Mouse (Mus musculus): Measurements from ENCODE around the gene Gm572. TPM values are rescaled to one million over a fixed set of nuclear protein-coding genes. Genes with fewer than 3 reads are reported as not detected.
A peak's percentile ranks its signal among the peaks of the same experiment; 100 is the strongest.

Gm572 gene
- polyA plus RNA-seq, 1 experiment, result not detected

GRCm38 (mm10) chr4:148704756-148705155 is 61.6 kb downstream of the Gm572 start:
- H3K4me3 ChIP-seq (replicated peaks; ENCODE audit: control insufficient read depth, low read depth, low read length), result no peak overlapping the region
- no peak overlapping the region for H3K27ac ChIP-seq (ENCODE audit: control insufficient read depth, insufficient read depth, low read depth, low read length, poor library complexity)
- WGBS, result 43% methylated on average over 3 of the region's 3 CpGs
- TF ChIP-seq POLR2A (IDR thresholded peaks at IDR 0.05; ENCODE audit: borderline replicate concordance, control insufficient read depth, low read depth, low read length) (no peak), CTCF (IDR thresholded peaks at IDR 0.05; ENCODE audit: control insufficient read depth, insufficient read depth, low read length) (peak; percentile 75)
- H3K4me1 ChIP-seq (ENCODE audit: control insufficient read depth, insufficient read depth, low read length), result no peaks in the 10 kb centered on the region

GRCm38 (mm10) chr4:148708836-148709235 is 65.7 kb downstream of the Gm572 start:
- no peak overlapping the region for H3K27ac ChIP-seq (ENCODE audit: control insufficient read depth, insufficient read depth, low read depth, low read length, poor library complexity)
- TF ChIP-seq POLR2A (IDR thresholded peaks at IDR 0.05; ENCODE audit: borderline replicate concordance, control insufficient read depth, low read depth, low read length) (no peak), CTCF (IDR thresholded peaks at IDR 0.05; ENCODE audit: control insufficient read depth, insufficient read depth, low read length) (no peak)
- no peak overlapping the region for H3K4me3 ChIP-seq (replicated peaks; ENCODE audit: control insufficient read depth, low read depth, low read length)
- no peaks in the 10 kb centered on the region for H3K4me1 ChIP-seq (ENCODE audit: control insufficient read depth, insufficient read depth, low read length)
- WGBS, result 54% methylated on average over 11 of the region's 11 CpGs

GRCm38 (mm10) chr4:148710446-148710845 is 67.3 kb downstream of the Gm572 start:
- WGBS, result 72% methylated on average over 2 of the region's 2 CpGs
- TF ChIP-seq CTCF (IDR thresholded peaks at IDR 0.05; ENCODE audit: control insufficient read depth, insufficient read depth, low read length) (no peak), POLR2A (IDR thresholded peaks at IDR 0.05; ENCODE audit: borderline replicate concordance, control insufficient read depth, low read depth, low read length) (no peak)
- H3K4me1 ChIP-seq (ENCODE audit: control insufficient read depth, insufficient read depth, low read length), result no peaks in the 10 kb centered on the region
- H3K4me3 ChIP-seq (replicated peaks; ENCODE audit: control insufficient read depth, low read depth, low read length), result no peak overlapping the region
- no peak overlapping the region for H3K27ac ChIP-seq (ENCODE audit: control insufficient read depth, insufficient read depth, low read depth, low read length, poor library complexity)

GRCm38 (mm10) chr4:148711323-148711722 is 68.2 kb downstream of the Gm572 start:
- H3K4me3 ChIP-seq (replicated peaks; ENCODE audit: control insufficient read depth, low read depth, low read length), result no peak overlapping the region
- no peak for TF ChIP-seq CTCF (IDR thresholded peaks at IDR 0.05; ENCODE audit: control insufficient read depth, insufficient read depth, low read length)
- TF ChIP-seq POLR2A (IDR thresholded peaks at IDR 0.05; ENCODE audit: borderline replicate concordance, control insufficient read depth, low read depth, low read length), result no peak
- H3K4me1 ChIP-seq (ENCODE audit: control insufficient read depth, insufficient read depth, low read length), result no peaks in the 10 kb centered on the region

GRCm38 (mm10) chr4:148712632-148713031 is 69.5 kb downstream of the Gm572 start:
- Histone ChIP-seq H3K4me3 (replicated peaks; ENCODE audit: control insufficient read depth, low read depth, low read length) (no peak overlapping the region), H3K27ac (ENCODE audit: control insufficient read depth, insufficient read depth, low read depth, low read length, poor library complexity) (no peak overlapping the region), H3K4me1 (ENCODE audit: control insufficient read depth, insufficient read depth, low read length) (no peaks in the 10 kb centered on the region)
- 76% methylated on average over 10 of the region's 10 CpGs for WGBS
- TF ChIP-seq POLR2A (IDR thresholded peaks at IDR 0.05; ENCODE audit: borderline replicate concordance, control insufficient read depth, low read depth, low read length), result no peak
- no peak for TF ChIP-seq CTCF (IDR thresholded peaks at IDR 0.05; ENCODE audit: control insufficient read depth, insufficient read depth, low read length)

More at GRCm38 (mm10) chr4:148711323-148711722, 68.2 kb downstream of the Gm572 start:
- no peak overlapping the region for H3K27ac ChIP-seq (ENCODE audit: control insufficient read depth, insufficient read depth, low read depth, low read length, poor library complexity)
- WGBS, result 34% methylated on average over 10 of the region's 10 CpGs

- TF ChIP-seq CTCF (IDR thresholded peaks at IDR 0.05; ENCODE audit: control insufficient read depth, insufficient read depth, low read length), result no peak
- TF ChIP-seq POLR2A (IDR thresholded peaks at IDR 0.05; ENCODE audit: borderline replicate concordance, control insufficient read depth, low read depth, low read length), result no peak
- WGBS, result 25% methylated on average over 8 of the region's 8 CpGs
Measured at GRCm38 (mm10) chr4:148714064-148714463, 70.9 kb downstream of the Gm572 start.

GRCm38 (mm10) chr4:148714739-148715138 is 71.6 kb downstream of the Gm572 start:
- Histone ChIP-seq H3K4me1 (ENCODE audit: control insufficient read depth, insufficient read depth, low read length) (no peaks in the 10 kb centered on the region), H3K4me3 (replicated peaks; ENCODE audit: control insufficient read depth, low read depth, low read length) (no peak overlapping the region), H3K27ac (ENCODE audit: control insufficient read depth, insufficient read depth, low read depth, low read length, poor library complexity) (no peak overlapping the region)
- TF ChIP-seq POLR2A (IDR thresholded peaks at IDR 0.05; ENCODE audit: borderline replicate concordance, control insufficient read depth, low read depth, low read length) (no peak), CTCF (IDR thresholded peaks at IDR 0.05; ENCODE audit: control insufficient read depth, insufficient read depth, low read length) (no peak)
- WGBS, result 85% methylated on average over 12 of the region's 12 CpGs

More at GRCm38 (mm10) chr4:148714064-148714463, 70.9 kb downstream of the Gm572 start:
- no peaks in the 10 kb centered on the region for H3K4me1 ChIP-seq (ENCODE audit: control insufficient read depth, insufficient read depth, low read length)
- no peak overlapping the region for H3K27ac ChIP-seq (ENCODE audit: control insufficient read depth, insufficient read depth, low read depth, low read length, poor library complexity)
- H3K4me3 ChIP-seq (replicated peaks; ENCODE audit: control insufficient read depth, low read depth, low read length), result no peak overlapping the region

GRCm38 (mm10) chr4:148715396-148715795 is 72.3 kb downstream of the Gm572 start:
- Histone ChIP-seq H3K4me1 (ENCODE audit: control insufficient read depth, insufficient read depth, low read length) (no peaks in the 10 kb centered on the region), H3K27ac (ENCODE audit: control insufficient read depth, insufficient read depth, low read depth, low read length, poor library complexity) (no peak overlapping the region), H3K4me3 (replicated peaks; ENCODE audit: control insufficient read depth, low read depth, low read length) (no peak overlapping the region)
- 53% methylated on average over 3 of the region's 3 CpGs for WGBS
- TF ChIP-seq CTCF (IDR thresholded peaks at IDR 0.05; ENCODE audit: control insufficient read depth, insufficient read depth, low read length) (peak; percentile 27; the same call in 1 of the 2 replicates), POLR2A (IDR thresholded peaks at IDR 0.05; ENCODE audit: borderline replicate concordance, control insufficient read depth, low read depth, low read length) (no peak)

Other genes with a start within 250 kb of the Gm572 start
- gene Ubiad1, start 198.5 kb upstream of the Gm572 start, polyA plus RNA-seq (2011; ENCODE audit: insufficient read depth, insufficient read length, low replicate concordance, missing spikeins), result 2.0 and 3.2 TPM in 2 replicates
- 4.7 and 11.5 TPM in 2 replicates for gene Mtor, start 194.7 kb upstream of the Gm572 start, polyA plus RNA-seq (2011; ENCODE audit: insufficient read depth, insufficient read length, low replicate concordance, missing spikeins)
- 0.59 and 1.6 TPM in 2 replicates for gene Angptl7, start 142.9 kb upstream of the Gm572 start, polyA plus RNA-seq (2011; ENCODE audit: insufficient read depth, insufficient read length, low replicate concordance, missing spikeins)
- gene Exosc10, start 84.9 kb upstream of the Gm572 start, polyA plus RNA-seq (2011; ENCODE audit: insufficient read depth, insufficient read length, low replicate concordance, missing spikeins), result 16.5 and 32.1 TPM in 2 replicates
- 22.7 and 24.6 TPM in 2 replicates for gene Srm, start 51.8 kb upstream of the Gm572 start, polyA plus RNA-seq (2011; ENCODE audit: insufficient read depth, insufficient read length, low replicate concordance, missing spikeins)
- 2.6 TPM in 1 of 2 replicates, not detected in the other for gene Masp2, start 40.8 kb upstream of the Gm572 start, polyA plus RNA-seq (2011; ENCODE audit: insufficient read depth, insufficient read length, low replicate concordance, missing spikeins)
- 172 and 301 TPM in 2 replicates for gene Tardbp, start 16.3 kb upstream of the Gm572 start, polyA plus RNA-seq (2011; ENCODE audit: insufficient read depth, insufficient read length, low replicate concordance, missing spikeins)
- 0.81 and 2.7 TPM in 2 replicates for gene Casz1, start 161.1 kb downstream of the Gm572 start, polyA plus RNA-seq (2011; ENCODE audit: insufficient read depth, insufficient read length, low replicate concordance, missing spikeins)